Mouse (Mus musculus) heart, adult 2 months (tissue): ENCODE results near the gene Emilin1. TPM values are rescaled to one million over a fixed set of nuclear protein-coding genes. Genes with fewer than 3 reads are reported as not detected.
A peak's percentile ranks its signal among the peaks of the same experiment; 100 is the strongest.
"Not testable (repeated sequence)": the region's sequence is repeated elsewhere in the genome, so short reads cannot be mapped to it uniquely, and the experiment has no call there.

ENCODE experiments used
- DNase-seq, 2 experiments: peaks; one replicate each; pipeline ENCODE4 v3.0.0; 2021
- H3K27ac ChIP-seq: fragments of 200-600 bp; 2 replicates; pipeline ENCODE4 v1.8.1; 2022
- H3K27me3 ChIP-seq: fragments of 200-500 bp; 2 replicates; pipeline ENCODE4 v1.6.1; 2012; ENCODE audit warnings: mild to moderate bottlenecking, low read length, inconsistent platforms, mixed read lengths; ENCODE audit not compliant: control insufficient read depth, insufficient read depth
- H3K36me3 ChIP-seq: fragments of 200-500 bp; 2 replicates; pipeline ENCODE4 v1.6.1; 2012; ENCODE audit warnings: low read length, inconsistent platforms; ENCODE audit not compliant: control insufficient read depth, insufficient read depth
- H3K4me1 ChIP-seq: fragments of 200-500 bp; 2 replicates; pipeline ENCODE4 v1.6.1; 2011; ENCODE audit warnings: low read length; ENCODE audit not compliant: control insufficient read depth, insufficient read depth
- H3K4me3 ChIP-seq: fragments of 200-600 bp; 2 replicates; pipeline ENCODE4 v1.8.1; 2022
- H3K79me2 ChIP-seq: fragments of 200-500 bp; replicated peaks from 2 replicates; pipeline ENCODE4 v1.6.1; 2012; ENCODE audit warnings: mild to moderate bottlenecking, inconsistent platforms, low read length, moderate library complexity, mixed read lengths; ENCODE audit not compliant: control insufficient read depth, insufficient read depth
- H3K9ac ChIP-seq: fragments of 200-500 bp; 2 replicates; pipeline ENCODE4 v1.6.1; 2012; ENCODE audit warnings: low read depth, mild to moderate bottlenecking, control low read depth, inconsistent platforms, low read length, mixed read lengths
- CTCF ChIP-seq: fragments of 200-600 bp; IDR thresholded peaks from 2 replicates; pipeline ENCODE4 v1.8.1; 2022; ENCODE audit warnings: antibody characterized with exemption, mild to moderate bottlenecking, moderate library complexity
- EP300 ChIP-seq: fragments of 200-500 bp; IDR thresholded peaks from 2 replicates; pipeline ENCODE4 v1.6.1; 2011; ENCODE audit warnings: low read depth, low read length, control low read depth; ENCODE audit not compliant: insufficient read depth
- POLR2A ChIP-seq: fragments of 200-500 bp; IDR thresholded peaks from 2 replicates; pipeline ENCODE4 v1.6.1; 2011; ENCODE audit warnings: mild to moderate bottlenecking, low read depth, low read length, control low read depth; ENCODE audit not compliant: insufficient read depth
- WGBS: fragments of 180-500 bp; shearing (Covaris S2); methylation state at CpG from one replicate; pipeline ENCODE4 v1.1.7; 2018; 5-methylcytosine and 5-hydroxymethylcytosine counted together
- intact Hi-C: fragments of 180-260 bp; cut with DNase I; formaldehyde crosslinking; loops from one replicate; pipeline ENCODE4 v1.15.1; 2025
- polyA plus RNA-seq: library from polyadenylated mRNA; depleted of rRNA; stranded (reverse); fragments of >200 nt; gene quantifications from 2 replicates; pipeline ENCODE4 v1.2.3, GENCODE M21; 2012
- total RNA-seq, 2 experiments: library from RNA; stranded (reverse); gene quantifications; 2 replicates each; pipeline ENCODE4 v1.2.3; 2021

The Emilin1 gene
- total and polyA plus RNA-seq, 3 experiments, result 21.2 to 30.6 (median 21.3) TPM

DNA sequence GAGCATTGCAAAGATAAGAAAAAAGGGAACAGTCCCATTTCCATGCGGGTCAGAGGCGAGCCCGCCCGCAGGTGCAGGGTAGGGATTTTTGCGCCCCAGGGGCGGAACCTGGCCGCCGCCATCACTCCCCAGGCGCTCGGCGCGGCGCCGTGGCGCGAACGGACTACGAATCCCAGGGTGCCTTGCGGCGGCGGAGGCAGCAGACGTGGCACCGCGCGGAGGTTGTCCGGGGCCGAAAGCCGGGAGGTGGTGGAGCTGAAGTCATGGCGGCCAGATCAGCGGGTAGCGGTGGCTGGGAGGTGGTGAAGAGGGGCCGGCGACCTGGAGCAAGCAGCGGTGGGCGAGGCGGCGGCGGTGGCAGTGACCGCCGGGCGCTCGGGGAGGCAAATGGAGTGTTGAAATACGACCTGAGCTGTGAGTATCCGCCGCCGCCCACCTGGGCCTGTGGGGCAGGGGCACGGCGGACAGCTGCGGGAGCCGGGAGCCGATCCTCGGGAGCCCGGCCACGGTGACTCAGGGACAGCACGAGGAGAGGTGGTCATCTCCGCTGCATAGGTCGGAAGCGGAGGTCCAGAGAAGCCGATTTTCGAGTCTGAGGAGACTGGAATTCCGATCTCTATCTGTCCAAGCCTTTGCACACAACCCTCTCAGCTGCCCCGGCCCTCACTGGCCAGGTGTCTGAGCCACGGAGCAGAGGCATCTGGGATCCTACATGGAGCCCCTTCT, 43.6 kb upstream of the Emilin1 start:
- no peaks in the 10 kb centered on the region for H3K27me3 ChIP-seq
- H3K27ac ChIP-seq, result peak overlapping the region; percentile 91
- H3K4me3 ChIP-seq, result peak overlapping the region; percentile 73
- H3K9ac ChIP-seq, result peak overlapping the region; percentile 83
- peaks cover 4% of the 10 kb centered on the region; the same call in 1 of the 2 replicates for H3K36me3 ChIP-seq
- no peaks in the 10 kb centered on the region for H3K79me2 ChIP-seq
- peak; percentile 95 to 97 for DNase-seq
- TF ChIP-seq EP300, result peak; percentile 45; the same call in 1 of the 2 replicates
- peak; percentile 69 for TF ChIP-seq POLR2A
- no peak for TF ChIP-seq CTCF
- intact Hi-C loops, result loop anchor here (1.0 to 5.0 kb wide), 4 partner anchors 19 to 62 kb away; partner anchors contain the start of genes Agbl5 and Ost4
- peaks cover 3% of the 10 kb centered on the region for H3K4me1 ChIP-seq
- WGBS, result under 1% methylated on average over 60 of the region's 63 CpGs

DNA sequence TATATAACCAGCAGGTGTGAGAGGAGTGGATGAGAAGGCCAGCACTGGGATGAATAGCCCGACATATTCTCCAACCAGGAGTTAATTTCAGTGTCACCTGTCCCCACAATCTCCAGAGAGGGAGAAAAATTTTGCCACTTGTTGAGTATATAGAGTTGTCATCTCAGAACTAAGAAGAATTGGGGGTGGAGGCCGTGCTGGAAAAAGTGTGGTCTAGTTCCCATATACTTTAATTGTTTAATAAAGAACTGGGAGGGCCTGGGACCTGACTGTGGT, 43.1 kb upstream of the Emilin1 start:
- no peaks in the 10 kb centered on the region for H3K79me2 ChIP-seq
- intact Hi-C loops, result no loop called here
- 10% methylated on average over 2 of the region's 2 CpGs for WGBS
- no peaks in the 10 kb centered on the region for H3K27me3 ChIP-seq
- H3K27ac ChIP-seq, result peak overlapping the region; percentile 91
- no peak for DNase-seq
- no peak for TF ChIP-seq POLR2A
- no peak for TF ChIP-seq EP300
- TF ChIP-seq CTCF, result no peak
- peak overlapping the region; percentile 73 for H3K4me3 ChIP-seq
- H3K36me3 ChIP-seq, result peaks cover 4% of the 10 kb centered on the region; the same call in 1 of the 2 replicates
- H3K9ac ChIP-seq, result peak overlapping the region; percentile 83
- peaks cover 3% of the 10 kb centered on the region for H3K4me1 ChIP-seq

DNA sequence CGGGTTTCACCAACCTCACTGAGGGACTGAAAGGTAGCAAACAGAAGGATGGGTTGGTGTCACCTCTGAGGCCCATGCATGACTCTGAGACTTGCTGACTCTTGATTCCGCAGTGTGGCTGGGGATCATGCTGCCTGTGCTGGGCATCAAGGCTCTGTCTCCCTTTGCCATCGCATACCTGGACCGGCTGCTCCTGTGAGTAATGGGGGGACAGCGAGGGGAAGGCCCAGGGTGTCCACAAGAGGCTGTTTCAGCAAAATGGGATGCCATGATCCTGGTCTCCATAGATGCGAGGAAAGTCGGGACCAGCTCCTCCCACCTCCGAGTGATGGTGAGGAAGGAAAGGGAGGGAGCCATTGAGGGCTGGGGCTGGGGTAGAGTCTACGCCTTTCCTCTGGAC, 40.6 kb upstream of the Emilin1 start:
- TF ChIP-seq CTCF (no peak), EP300 (no peak), POLR2A (no peak)
- H3K4me1 ChIP-seq, result peaks cover 3% of the 10 kb centered on the region
- no peak overlapping the region for H3K27ac ChIP-seq
- no peak overlapping the region for H3K9ac ChIP-seq
- intact Hi-C loops, result no loop called here
- no peak for DNase-seq
- peaks cover 4% of the 10 kb centered on the region; the same call in 1 of the 2 replicates for H3K36me3 ChIP-seq
- WGBS, result 74% methylated on average over 9 of the region's 9 CpGs
- no peaks in the 10 kb centered on the region for H3K79me2 ChIP-seq
- no peak overlapping the region for H3K4me3 ChIP-seq
- no peaks in the 10 kb centered on the region for H3K27me3 ChIP-seq

DNA sequence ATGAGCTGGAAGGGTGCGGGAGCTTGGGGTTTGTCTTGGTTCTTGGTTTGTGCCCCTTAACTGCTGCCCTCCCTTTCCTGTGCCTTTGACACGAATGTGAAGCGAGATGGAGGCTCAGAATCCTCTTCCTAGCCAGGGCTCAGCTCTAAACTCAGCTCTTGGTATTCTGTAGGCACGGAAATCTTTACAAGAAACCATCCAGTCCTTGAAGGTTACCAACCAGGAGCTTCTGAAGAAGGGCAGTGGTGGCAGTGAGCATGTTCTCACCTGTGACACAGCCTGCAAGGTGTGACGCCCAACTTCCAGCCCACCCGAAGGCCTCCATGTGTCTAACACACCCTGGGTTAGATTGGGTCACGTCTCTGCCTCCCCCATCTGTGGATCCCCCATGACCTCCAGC, 38.8 kb upstream of the Emilin1 start:
- no peaks in the 10 kb centered on the region for H3K27me3 ChIP-seq
- WGBS, result 93% methylated on average over 7 of the region's 7 CpGs

DNA sequence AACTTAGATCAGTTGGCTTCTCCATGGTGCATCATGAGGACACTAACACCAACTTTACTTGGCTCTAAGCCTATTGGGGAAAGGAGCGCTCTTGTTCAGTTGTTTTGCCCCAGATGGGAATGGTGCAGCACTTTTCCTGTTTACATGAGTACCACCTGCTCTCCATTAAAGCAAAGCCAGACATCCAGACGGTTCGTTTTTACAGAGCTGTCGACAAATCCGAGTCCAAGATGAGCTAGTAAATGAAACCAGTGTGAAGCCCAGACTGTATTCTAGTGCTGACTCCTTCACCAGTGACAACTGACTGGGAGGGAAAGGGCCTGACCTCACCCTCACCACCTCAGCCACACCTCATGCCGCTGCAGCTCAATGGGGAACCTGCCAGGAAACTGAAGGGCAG, 34.6 kb upstream of the Emilin1 start:
- no peaks in the 10 kb centered on the region for H3K27me3 ChIP-seq
- intact Hi-C loops, result no loop called here
- no peaks in the 10 kb centered on the region for H3K36me3 ChIP-seq
- H3K27ac ChIP-seq, result no peak overlapping the region
- WGBS, result 33% methylated on average over 6 of the region's 6 CpGs
- peaks cover 2% of the 10 kb centered on the region; the same call in 1 of the 2 replicates for H3K4me1 ChIP-seq
- no peak overlapping the region for H3K9ac ChIP-seq
- no peak overlapping the region for H3K4me3 ChIP-seq
- TF ChIP-seq POLR2A (peak; percentile 22; the same call in 1 of the 2 replicates), CTCF (no peak)
- no peaks in the 10 kb centered on the region for H3K79me2 ChIP-seq
- no peak for DNase-seq

More for the DNA sequence above, 38.8 kb upstream of the Emilin1 start:
- H3K4me3 ChIP-seq, result no peak overlapping the region
- H3K79me2 ChIP-seq, result no peaks in the 10 kb centered on the region
- intact Hi-C loops, result no loop called here
- no peak overlapping the region for H3K27ac ChIP-seq
- peaks cover 4% of the 10 kb centered on the region; the same call in 1 of the 2 replicates for H3K36me3 ChIP-seq
- H3K4me1 ChIP-seq, result peaks cover 2% of the 10 kb centered on the region; the same call in 1 of the 2 replicates
- TF ChIP-seq CTCF (no peak), POLR2A (no peak), EP300 (no peak)
- no peak for DNase-seq
- no peak overlapping the region for H3K9ac ChIP-seq

DNA sequence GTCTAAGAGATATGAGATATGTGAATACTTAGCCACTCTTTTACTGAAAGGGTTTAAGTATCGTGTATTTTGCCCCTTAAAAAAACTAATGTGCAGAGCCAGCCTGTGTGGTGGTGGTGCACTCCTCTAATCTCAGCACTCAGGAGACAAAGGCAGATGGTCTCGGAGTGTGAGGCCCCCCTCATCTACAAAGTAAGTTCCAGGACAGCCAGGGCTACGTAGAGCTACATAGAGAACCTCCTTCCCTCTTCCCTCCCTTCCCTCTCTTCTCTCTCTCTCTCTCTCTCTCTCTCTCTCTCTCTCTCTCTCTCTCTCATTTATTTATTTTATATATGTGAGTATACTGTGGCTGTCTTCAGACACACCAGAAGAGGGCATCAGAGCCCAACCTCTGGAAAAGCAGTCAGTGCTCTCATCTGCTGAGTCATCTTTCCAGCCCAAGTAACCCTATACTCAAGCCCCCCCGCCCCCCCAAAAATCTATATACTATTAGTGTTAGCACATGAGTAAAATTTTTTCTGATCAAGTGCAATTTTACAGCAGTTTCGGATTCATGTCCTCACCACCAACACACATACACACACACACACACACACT, 33.8 kb upstream of the Emilin1 start:
- Histone ChIP-seq H3K27ac (no peak overlapping the region), H3K36me3 (no peaks in the 10 kb centered on the region), H3K79me2 (no peaks in the 10 kb centered on the region), H3K4me1 (peaks cover 2% of the 10 kb centered on the region; the same call in 1 of the 2 replicates), H3K4me3 (no peak overlapping the region), H3K27me3 (no peaks in the 10 kb centered on the region), H3K9ac (no peak overlapping the region)
- DNase-seq, result no peak
- no peak for TF ChIP-seq EP300
- TF ChIP-seq POLR2A, result no peak
- peak; percentile 27 for TF ChIP-seq CTCF
- intact Hi-C loops, result no loop called here
- 77% methylated on average over 5 of the region's 5 CpGs for WGBS

DNA sequence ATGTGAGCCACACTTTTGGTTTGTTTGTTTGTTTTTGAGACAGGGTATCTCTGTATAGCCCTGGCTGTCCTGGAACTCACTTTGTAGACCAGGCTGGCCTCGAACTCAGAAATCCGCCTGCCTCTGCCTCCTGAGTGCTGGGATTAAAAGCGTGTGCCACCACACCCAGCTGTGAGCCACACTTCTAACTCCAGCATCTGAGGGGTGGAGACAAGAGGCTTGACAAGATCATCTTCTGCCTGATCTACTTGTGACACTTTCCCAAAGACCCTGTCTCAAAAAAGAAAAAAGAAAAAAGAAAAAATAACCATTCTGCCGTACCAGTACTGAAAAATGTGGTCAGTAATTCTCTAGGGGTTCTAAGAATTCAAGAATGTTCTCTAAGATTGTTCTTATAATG, 31.4 kb upstream of the Emilin1 start:
- H3K36me3 ChIP-seq, H3K4me3 ChIP-seq, H3K27me3 ChIP-seq, DNase-seq, H3K27ac ChIP-seq, H3K9ac ChIP-seq, H3K79me2 ChIP-seq, intact Hi-C loops, H3K4me1 ChIP-seq: not testable (repeated sequence)
- 78% methylated on average over 4 of the region's 4 CpGs for WGBS
